Mouse (Mus musculus): Measurements from ENCODE around the gene Taf4. TPM values are rescaled to one million over a fixed set of nuclear protein-coding genes. Genes with fewer than 3 reads are reported as not detected.
A peak's percentile ranks its signal among the peaks of the same experiment; 100 is the strongest.

The Taf4 gene
- 3.4 and 4.1 TPM in 2 replicates for polyA plus RNA-seq (2015; fragmentation: Nextera tagmentation; extraction: Ambion mirVana)

GRCm38 (mm10) chr2:179976628-179977343 lies at the start of gene Taf4:
Gene Taf4, minus strand, starts transcription at chr2:179976646.
- no peaks in the 10 kb centered on the region for H3K36me3 ChIP-seq (ENCODE audit: insufficient read depth, low read length)
- H3K27me3 ChIP-seq (ENCODE audit: insufficient read depth, low read length): no peaks in the 10 kb centered on the region
- peak; percentile 93 for ATAC-seq (ENCODE audit: low FRiP score, low TSS enrichment)
- peak within 1 kb of the TSS; percentile 65 for H3K4me3 ChIP-seq (ENCODE audit: low read length)
- H3K9ac ChIP-seq (replicated peaks; ENCODE audit: low read length): peak within 1 kb of the TSS; percentile 85
- peak within 1 kb of the TSS; percentile 99 for H3K4me2 ChIP-seq (replicated peaks; ENCODE audit: low read depth, low read length)
- 0% methylated on average over 55 of the region's 84 CpGs for WGBS
- H3K4me1 ChIP-seq (ENCODE audit: insufficient read depth, low read length): peaks cover 56% of the 10 kb centered on the region
- H3K27ac ChIP-seq (ENCODE audit: low read length): peak within 1 kb of the TSS; percentile 96
- H3K9me3 ChIP-seq (ENCODE audit: low read length): no peaks in the 10 kb centered on the region

DNA sequence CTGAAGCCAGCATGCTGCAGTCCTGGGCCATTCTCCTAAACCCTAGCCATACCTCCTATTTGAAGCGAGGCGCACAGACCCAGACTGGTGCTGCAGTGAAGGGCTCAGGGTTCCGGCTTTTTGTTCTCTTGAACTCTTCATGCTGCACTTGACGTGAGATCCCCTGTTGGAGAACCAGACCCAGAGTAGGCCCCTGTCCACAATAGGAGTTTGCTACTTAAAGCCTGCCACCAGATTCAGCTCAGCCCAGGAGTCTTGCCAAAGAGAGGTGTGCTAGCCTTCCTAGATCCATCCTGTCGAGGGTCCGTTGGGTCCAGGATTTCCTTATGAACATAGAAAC lies 49.4 kb upstream of the Taf4 start:
- Histone ChIP-seq H3K4me1 (ENCODE audit: insufficient read depth, low read length) (peaks cover 28% of the 10 kb centered on the region), H3K4me2 (replicated peaks; ENCODE audit: low read depth, low read length) (peak overlapping the region; percentile 82), H3K4me3 (ENCODE audit: low read length) (peak overlapping the region; percentile 92), H3K9ac (replicated peaks; ENCODE audit: low read length) (peak overlapping the region; percentile 95), H3K27me3 (ENCODE audit: insufficient read depth, low read length) (0 out of 2 replicates have a peak, but pooled peaks cover 7% of the 10 kb centered on the region), H3K36me3 (ENCODE audit: insufficient read depth, low read length) (peaks cover 26% of the 10 kb centered on the region), H3K27ac (ENCODE audit: low read length) (no peak overlapping the region), H3K9me3 (ENCODE audit: low read length) (no peaks in the 10 kb centered on the region)
- ATAC-seq (ENCODE audit: low FRiP score, low TSS enrichment): no peak
- WGBS: 5% methylated on average over 6 of the region's 6 CpGs

DNA sequence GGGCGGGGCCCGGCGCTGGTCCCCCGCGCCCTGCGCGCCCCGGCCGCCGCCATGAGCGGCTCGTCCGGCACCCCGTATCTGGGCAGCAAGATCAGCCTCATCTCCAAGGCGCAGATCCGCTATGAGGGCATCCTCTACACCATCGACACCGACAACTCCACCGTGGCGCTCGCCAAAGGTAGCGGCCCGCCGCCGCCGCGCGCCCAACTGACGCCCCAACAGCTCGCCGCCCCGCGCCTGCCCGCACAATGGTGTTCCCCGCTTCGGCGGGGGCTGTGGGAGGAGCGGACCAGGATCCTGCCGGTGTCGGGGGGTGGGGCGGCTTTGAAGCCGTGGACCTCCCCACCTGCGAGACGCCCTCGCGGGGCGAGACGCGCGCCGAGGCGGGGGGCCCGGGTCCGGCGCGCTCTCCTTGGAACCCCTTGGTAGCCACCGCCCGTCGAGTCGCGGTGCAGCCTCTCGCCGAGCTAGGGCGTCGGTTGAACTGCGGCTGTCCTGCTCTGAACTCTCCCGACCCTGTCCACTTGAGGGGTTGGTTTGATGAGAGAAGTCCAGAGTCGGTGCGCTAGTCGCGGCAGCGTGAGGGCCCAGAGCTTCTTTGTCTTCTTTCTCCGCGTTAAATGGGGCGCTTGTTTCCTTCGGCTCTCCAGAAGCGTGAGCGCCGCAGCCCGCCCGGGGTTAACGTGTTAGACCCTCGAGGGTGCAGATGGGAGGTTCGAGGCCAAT lies 48.9 kb upstream of the Taf4 start:
- H3K27ac ChIP-seq (ENCODE audit: low read length): peak overlapping the region; percentile 90
- no peaks in the 10 kb centered on the region for H3K9me3 ChIP-seq (ENCODE audit: low read length)
- peak overlapping the region; percentile 92 for H3K4me3 ChIP-seq (ENCODE audit: low read length)
- H3K36me3 ChIP-seq (ENCODE audit: insufficient read depth, low read length): peaks cover 21% of the 10 kb centered on the region
- H3K27me3 ChIP-seq (ENCODE audit: insufficient read depth, low read length): 0 out of 2 replicates have a peak, but pooled peaks cover 7% of the 10 kb centered on the region
- peak overlapping the region; percentile 82 for H3K4me2 ChIP-seq (replicated peaks; ENCODE audit: low read depth, low read length)
- peaks cover 28% of the 10 kb centered on the region for H3K4me1 ChIP-seq (ENCODE audit: insufficient read depth, low read length)
- under 1% methylated on average over 65 of the region's 84 CpGs for WGBS
- H3K9ac ChIP-seq (replicated peaks; ENCODE audit: low read length): peak overlapping the region; percentile 95
- ATAC-seq (ENCODE audit: low FRiP score, low TSS enrichment): no peak; the same call in none of the 2 replicates

DNA sequence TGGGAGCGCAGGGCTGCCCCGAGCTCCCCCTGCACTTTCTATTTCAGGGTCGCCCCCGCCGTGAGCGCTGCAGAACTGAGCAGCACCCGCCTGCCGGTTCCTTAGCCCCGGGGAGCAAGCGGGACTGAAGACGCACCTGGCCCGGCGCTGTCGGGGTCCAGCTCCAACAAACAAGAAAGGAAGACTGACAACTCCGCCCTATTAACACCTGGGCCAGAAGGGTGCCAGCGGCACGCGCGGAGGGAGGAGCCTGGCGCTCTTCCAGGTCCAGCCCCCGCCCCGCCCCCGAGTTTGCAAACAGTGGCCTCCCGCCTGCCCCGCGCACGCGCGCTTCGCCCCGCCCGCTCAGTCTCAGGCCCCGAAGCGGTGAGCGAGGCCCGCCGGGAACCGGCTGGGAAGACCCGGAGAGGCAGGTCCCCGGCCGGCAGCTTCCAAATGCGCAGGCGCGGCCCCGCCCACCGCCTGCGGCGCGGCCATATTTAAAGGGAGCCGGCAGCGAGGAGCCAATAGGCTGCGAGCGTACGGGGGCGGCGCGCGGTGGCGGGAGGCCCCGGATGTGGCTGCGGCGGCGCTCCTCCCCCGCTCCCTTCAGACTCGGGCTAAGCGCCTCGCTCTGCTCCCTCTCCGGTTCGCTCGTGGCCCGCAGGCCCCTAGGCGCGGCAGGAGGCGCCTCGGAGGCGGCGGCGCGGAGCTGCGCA lies 48.1 kb upstream of the Taf4 start, which contains the start of gene Lsm14b:
Gene Lsm14b (plus strand): TSS at position 587 of the 698 bp plus-strand sequence.
- no peaks in the 10 kb centered on the region for H3K9me3 ChIP-seq (ENCODE audit: low read length)
- peaks cover 28% of the 10 kb centered on the region for H3K4me1 ChIP-seq (ENCODE audit: insufficient read depth, low read length)
- under 1% methylated on average over 77 of the region's 80 CpGs for whole genome bisulfite sequencing
- H3K27ac ChIP-seq (ENCODE audit: low read length): peak within 1 kb of the TSS; percentile 90
- peak within 1 kb of the TSS; percentile 95 for H3K9ac ChIP-seq (replicated peaks; ENCODE audit: low read length)
- 0 out of 2 replicates have a peak, but pooled peaks cover 7% of the 10 kb centered on the region for H3K27me3 ChIP-seq (ENCODE audit: insufficient read depth, low read length)
- H3K36me3 ChIP-seq (ENCODE audit: insufficient read depth, low read length): peaks cover 17% of the 10 kb centered on the region
- H3K4me3 ChIP-seq (ENCODE audit: low read length): peak within 1 kb of the TSS; percentile 92
- peak; percentile 96 for ATAC-seq (ENCODE audit: low FRiP score, low TSS enrichment)
- peak within 1 kb of the TSS; percentile 92 for H3K4me2 ChIP-seq (replicated peaks; ENCODE audit: low read depth, low read length)

DNA sequence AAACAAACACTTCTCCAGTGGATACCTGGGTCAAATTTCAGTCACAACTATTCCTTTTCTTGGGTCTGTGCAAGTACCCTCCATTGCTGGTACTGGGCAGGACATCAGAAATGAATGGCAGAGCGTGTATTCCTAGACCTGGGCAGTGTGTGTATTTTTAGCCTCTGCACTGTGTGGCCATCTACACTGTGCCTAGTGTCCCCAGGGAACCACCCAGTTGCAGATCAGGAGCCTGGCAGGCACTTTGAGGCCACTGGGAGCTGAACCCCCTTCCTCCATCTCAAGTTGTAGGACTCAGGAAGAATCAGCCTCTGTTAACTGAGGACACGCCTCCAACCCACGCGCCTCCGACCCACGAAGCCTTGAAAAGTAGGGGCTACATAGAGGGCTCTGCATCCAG lies 46.3 kb upstream of the Taf4 start:
- Histone ChIP-seq H3K27ac (ENCODE audit: low read length) (no peak overlapping the region), H3K4me1 (ENCODE audit: insufficient read depth, low read length) (peaks cover 33% of the 10 kb centered on the region), H3K4me2 (replicated peaks; ENCODE audit: low read depth, low read length) (no peak overlapping the region), H3K27me3 (ENCODE audit: insufficient read depth, low read length) (0 out of 2 replicates have a peak, but pooled peaks cover 7% of the 10 kb centered on the region), H3K9ac (replicated peaks; ENCODE audit: low read length) (no peak overlapping the region), H3K36me3 (ENCODE audit: insufficient read depth, low read length) (no peaks in the 10 kb centered on the region), H3K9me3 (ENCODE audit: low read length) (no peaks in the 10 kb centered on the region), H3K4me3 (ENCODE audit: low read length) (no peak overlapping the region)
- no peak for ATAC-seq (ENCODE audit: low FRiP score, low TSS enrichment)
- WGBS: 43% methylated on average over 6 of the region's 6 CpGs

GRCm38 (mm10) chr2:180020919-180021318 lies 44.5 kb upstream of the Taf4 start:
- Histone ChIP-seq H3K4me2 (replicated peaks; ENCODE audit: low read depth, low read length) (no peak overlapping the region), H3K9ac (replicated peaks; ENCODE audit: low read length) (no peak overlapping the region), H3K27ac (ENCODE audit: low read length) (no peak overlapping the region), H3K36me3 (ENCODE audit: insufficient read depth, low read length) (no peaks in the 10 kb centered on the region), H3K9me3 (ENCODE audit: low read length) (no peaks in the 10 kb centered on the region), H3K4me1 (ENCODE audit: insufficient read depth, low read length) (peaks cover 24% of the 10 kb centered on the region), H3K4me3 (ENCODE audit: low read length) (no peak overlapping the region), H3K27me3 (ENCODE audit: insufficient read depth, low read length) (0 out of 2 replicates have a peak, but pooled peaks cover 7% of the 10 kb centered on the region)
- WGBS: 80% methylated on average over 8 of the region's 8 CpGs
- no peak for ATAC-seq (ENCODE audit: low FRiP score, low TSS enrichment)

DNA sequence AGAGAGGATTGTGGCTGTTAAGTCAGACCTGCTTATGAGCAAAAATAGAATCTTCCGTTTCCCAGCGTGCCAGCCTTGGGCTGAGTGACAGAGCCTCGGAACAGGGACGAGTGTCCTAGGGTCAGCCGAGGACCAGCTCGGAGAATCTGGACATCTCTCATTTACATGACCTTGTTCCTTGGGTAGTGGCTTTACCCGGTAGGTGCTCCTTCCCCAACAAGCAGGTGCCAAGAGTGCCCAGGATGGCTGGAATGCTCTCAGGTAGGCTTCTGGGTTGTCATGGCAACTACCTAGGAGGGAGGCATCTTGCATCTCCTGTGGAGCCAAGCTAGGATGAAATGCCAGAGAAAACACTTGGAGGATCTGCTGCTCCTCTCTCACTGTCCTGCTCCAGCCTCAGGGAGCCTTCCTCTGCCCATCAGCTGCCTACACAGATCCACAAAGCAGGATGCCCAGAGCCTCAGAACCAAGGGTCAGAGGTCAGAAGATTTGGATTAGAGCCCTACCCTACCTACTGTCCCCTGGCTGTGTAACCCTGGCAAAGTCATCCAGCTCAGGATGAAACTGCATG lies 43.7 kb upstream of the Taf4 start:
- WGBS: 84% methylated on average over 7 of the region's 7 CpGs
- no peak overlapping the region for H3K4me2 ChIP-seq (replicated peaks; ENCODE audit: low read depth, low read length)
- 0 out of 2 replicates have a peak, but pooled peaks cover 7% of the 10 kb centered on the region for H3K27me3 ChIP-seq (ENCODE audit: insufficient read depth, low read length)
- no peak overlapping the region for H3K9ac ChIP-seq (replicated peaks; ENCODE audit: low read length)
- H3K27ac ChIP-seq (ENCODE audit: low read length): no peak overlapping the region
- H3K4me3 ChIP-seq (ENCODE audit: low read length): no peak overlapping the region
- ATAC-seq (ENCODE audit: low FRiP score, low TSS enrichment): no peak
- H3K4me1 ChIP-seq (ENCODE audit: insufficient read depth, low read length): peaks cover 22% of the 10 kb centered on the region
- no peaks in the 10 kb centered on the region for H3K9me3 ChIP-seq (ENCODE audit: low read length)
- no peaks in the 10 kb centered on the region for H3K36me3 ChIP-seq (ENCODE audit: insufficient read depth, low read length)

- WGBS: 34% methylated on average over 9 of the region's 9 CpGs
- Histone ChIP-seq H3K9ac (replicated peaks; ENCODE audit: low read length) (0 out of 2 replicates have a peak overlapping the region, but pooled peaks have one; percentile 1), H3K4me2 (replicated peaks; ENCODE audit: low read depth, low read length) (no peak overlapping the region), H3K4me3 (ENCODE audit: low read length) (no peak overlapping the region), H3K4me1 (ENCODE audit: insufficient read depth, low read length) (peaks cover 19% of the 10 kb centered on the region), H3K9me3 (ENCODE audit: low read length) (no peaks in the 10 kb centered on the region), H3K36me3 (ENCODE audit: insufficient read depth, low read length) (no peaks in the 10 kb centered on the region), H3K27ac (ENCODE audit: low read length) (no peak overlapping the region), H3K27me3 (ENCODE audit: insufficient read depth, low read length) (0 out of 2 replicates have a peak, but pooled peaks cover 7% of the 10 kb centered on the region)
- ATAC-seq (ENCODE audit: low FRiP score, low TSS enrichment): no peak
Observed at GRCm38 (mm10) chr2:180018573-180018972, 42.1 kb upstream of the Taf4 start.

GRCm38 (mm10) chr2:180017632-180018031 lies 41.2 kb upstream of the Taf4 start:
- no peak for ATAC-seq (ENCODE audit: low FRiP score, low TSS enrichment)

More at GRCm38 (mm10) chr2:180017632-180018031, 41.2 kb upstream of the Taf4 start:
- Histone ChIP-seq H3K4me3 (ENCODE audit: low read length) (no peak overlapping the region), H3K4me2 (replicated peaks; ENCODE audit: low read depth, low read length) (no peak overlapping the region), H3K36me3 (ENCODE audit: insufficient read depth, low read length) (no peaks in the 10 kb centered on the region), H3K27me3 (ENCODE audit: insufficient read depth, low read length) (0 out of 2 replicates have a peak, but pooled peaks cover 5% of the 10 kb centered on the region), H3K4me1 (ENCODE audit: insufficient read depth, low read length) (peaks cover 19% of the 10 kb centered on the region), H3K27ac (ENCODE audit: low read length) (no peak overlapping the region), H3K9me3 (ENCODE audit: low read length) (no peaks in the 10 kb centered on the region), H3K9ac (replicated peaks; ENCODE audit: low read length) (no peak overlapping the region)
- WGBS: 39% methylated on average over 4 of the region's 4 CpGs
